Mouse (Mus musculus) MEL (cell line): ENCODE data around the gene Olfr721-ps1.

ENCODE experiments used
- CTCF ChIP-seq, 3 experiments: IDR thresholded peaks in 2 of 3; conservative IDR thresholded peaks in 1 of 3; 2 replicates each; pipeline ENCODE4 v1.5.1; 2011 to 2012; ENCODE audit warnings: low read length in 3 of 3, low read depth in 2 of 3, mild to moderate bottlenecking in 2 of 3, improper control_type of control experiment in 1 of 3, inconsistent platforms in 1 of 3, mixed read lengths in 1 of 3, moderate library complexity in 1 of 3; ENCODE audit not compliant: control insufficient read depth in 1 of 3, insufficient read depth in 1 of 3, poor library complexity in 1 of 3, severe bottlenecking in 1 of 3
- KAT2A ChIP-seq: conservative IDR thresholded peaks from 2 replicates; pipeline ENCODE4 v1.6.1; 2012; ENCODE audit warnings: low read depth, low read length, improper control_type of control experiment, inconsistent platforms

GRCm38 (mm10) chr14:14400998-14401397 lies at the start of gene Olfr721-ps1:
- TF ChIP-seq KAT2A (no peak), CTCF (IDR thresholded peaks at IDR 0.05 in 2 of 3, conservative IDR thresholded peaks at IDR 0.05 in 1 of 3; ENCODE audit: control insufficient read depth in 1 of 3, insufficient read depth in 1 of 3, low read depth in 2 of 3, low read length in 3 of 3, poor library complexity in 1 of 3, severe bottlenecking in 1 of 3) (no peak)
